Mouse (Mus musculus): ENCODE measurements around the gene Pdss1. TPM values are rescaled to one million over a fixed set of nuclear protein-coding genes. Genes with fewer than 3 reads are reported as not detected.
"Not testable (repeated sequence)": the region's sequence is repeated elsewhere in the genome, so short reads cannot be mapped to it uniquely, and the experiment has no call there.

Pdss1 gene
- polyA plus RNA-seq, 2 experiments, result 8.8 to 14.0 TPM

- 81% methylated on average over 3 of the region's 3 CpGs for WGBS (ENCODE audit: insufficient replicate concordance)
- H3K36me3 ChIP-seq (replicated peaks; ENCODE audit: control insufficient read depth, insufficient read depth, low read depth), result peaks cover 21% of the 10 kb centered on the region
- H3K27ac ChIP-seq, result no peak overlapping the region
- ATAC-seq (ENCODE audit: insufficient read depth), result no peak
- no peak overlapping the region for H3K4me3 ChIP-seq (ENCODE audit: insufficient read depth in 1 of 2, low read depth in 2 of 2, low read length in 2 of 2)
- H3K4me1 ChIP-seq (replicated peaks; ENCODE audit: control insufficient read depth in 2 of 2, insufficient read depth in 2 of 2, low read length in 1 of 2), result no peaks in the 10 kb centered on the region
- DNase-seq (ENCODE audit: low read depth in 3 of 3, low spot score in 3 of 3), result no peak
- no peaks in the 10 kb centered on the region for H3K9me3 ChIP-seq (ENCODE audit: control insufficient read depth, low read length)
- H3K27me3 ChIP-seq (ENCODE audit: control insufficient read depth, insufficient read depth, low read length), result no peaks in the 10 kb centered on the region
- no peak for TF ChIP-seq EP300 (IDR thresholded peaks at IDR 0.05; ENCODE audit: low read depth)
- no peak for TF ChIP-seq CTCF (IDR thresholded peaks at IDR 0.05; ENCODE audit: low read depth)
- H3K4me2 ChIP-seq (ENCODE audit: low read depth), result no peak overlapping the region
- no peak overlapping the region for H3K9ac ChIP-seq (replicated peaks)
These were observed 19.1 kb downstream of the Pdss1 start for GRCm38 (mm10) chr2:22914421-22914820.

GRCm38 (mm10) chr2:22918651-22919050 is 23.3 kb downstream of the Pdss1 start:
- Histone ChIP-seq H3K27ac (no peak overlapping the region), H3K4me3 (ENCODE audit: insufficient read depth in 1 of 2, low read depth in 2 of 2, low read length in 2 of 2) (no peak overlapping the region), H3K4me1 (replicated peaks; ENCODE audit: control insufficient read depth in 2 of 2, insufficient read depth in 2 of 2, low read length in 1 of 2) (no peaks in the 10 kb centered on the region), H3K9ac (replicated peaks) (no peak overlapping the region), H3K9me3 (ENCODE audit: control insufficient read depth, low read length) (no peaks in the 10 kb centered on the region), H3K4me2 (ENCODE audit: low read depth) (no peak overlapping the region), H3K27me3 (ENCODE audit: control insufficient read depth, insufficient read depth, low read length) (no peaks in the 10 kb centered on the region), H3K36me3 (replicated peaks; ENCODE audit: control insufficient read depth, insufficient read depth, low read depth) (peaks cover 15% of the 10 kb centered on the region)
- TF ChIP-seq EP300 (IDR thresholded peaks at IDR 0.05; ENCODE audit: low read depth) (no peak), CTCF (IDR thresholded peaks at IDR 0.05; ENCODE audit: low read depth) (no peak)
- DNase-seq (ENCODE audit: low read depth in 3 of 3, low spot score in 3 of 3) (no peak), ATAC-seq (ENCODE audit: insufficient read depth) (no peak)
- 65% methylated on average over 2 of the region's 2 CpGs for WGBS (ENCODE audit: insufficient replicate concordance)

GRCm38 (mm10) chr2:22925911-22926310 is 30.6 kb downstream of the Pdss1 start:
- not testable (repeated sequence) for H3K27ac ChIP-seq; H3K9me3 ChIP-seq (ENCODE audit: control insufficient read depth, low read length); DNase-seq (ENCODE audit: low read depth in 3 of 3, low spot score in 3 of 3); H3K4me1 ChIP-seq (replicated peaks; ENCODE audit: control insufficient read depth in 2 of 2, insufficient read depth in 2 of 2, low read length in 1 of 2); H3K9ac ChIP-seq (replicated peaks); H3K4me2 ChIP-seq (ENCODE audit: low read depth); H3K4me3 ChIP-seq (ENCODE audit: insufficient read depth in 1 of 2, low read depth in 2 of 2, low read length in 2 of 2); ATAC-seq (ENCODE audit: insufficient read depth); H3K36me3 ChIP-seq (replicated peaks; ENCODE audit: control insufficient read depth, insufficient read depth, low read depth); H3K27me3 ChIP-seq (ENCODE audit: control insufficient read depth, insufficient read depth, low read length)
- 72% methylated on average over 2 of the region's 3 CpGs for WGBS (ENCODE audit: insufficient replicate concordance)

GRCm38 (mm10) chr2:22928259-22928658 is 32.9 kb downstream of the Pdss1 start:
- Histone ChIP-seq H3K4me2 (ENCODE audit: low read depth) (no peak overlapping the region), H3K27me3 (ENCODE audit: control insufficient read depth, insufficient read depth, low read length) (no peaks in the 10 kb centered on the region)

GRCm38 (mm10) chr2:22933556-22933955 is 38.2 kb downstream of the Pdss1 start:
- Histone ChIP-seq H3K4me2 (ENCODE audit: low read depth) (no peak overlapping the region), H3K4me3 (ENCODE audit: insufficient read depth in 1 of 2, low read depth in 2 of 2, low read length in 2 of 2) (no peak overlapping the region), H3K4me1 (replicated peaks; ENCODE audit: control insufficient read depth in 2 of 2, insufficient read depth in 2 of 2, low read length in 1 of 2) (no peaks in the 10 kb centered on the region), H3K9ac (replicated peaks) (no peak overlapping the region), H3K27ac (no peak overlapping the region), H3K36me3 (replicated peaks; ENCODE audit: control insufficient read depth, insufficient read depth, low read depth) (peaks cover 16% of the 10 kb centered on the region), H3K27me3 (ENCODE audit: control insufficient read depth, insufficient read depth, low read length) (no peaks in the 10 kb centered on the region), H3K9me3 (ENCODE audit: control insufficient read depth, low read length) (no peaks in the 10 kb centered on the region)
- no peak for TF ChIP-seq CTCF (IDR thresholded peaks at IDR 0.05; ENCODE audit: low read depth)
- TF ChIP-seq EP300 (IDR thresholded peaks at IDR 0.05; ENCODE audit: low read depth), result no peak
- DNase-seq (ENCODE audit: low read depth in 3 of 3, low spot score in 3 of 3) (no peak), ATAC-seq (ENCODE audit: insufficient read depth) (no peak)
- 90% methylated on average over 1 of the region's 1 CpGs for WGBS (ENCODE audit: insufficient replicate concordance)

More at GRCm38 (mm10) chr2:22928259-22928658, 32.9 kb downstream of the Pdss1 start:
- no peak for ATAC-seq (ENCODE audit: insufficient read depth)
- Histone ChIP-seq H3K4me1 (replicated peaks; ENCODE audit: control insufficient read depth in 2 of 2, insufficient read depth in 2 of 2, low read length in 1 of 2) (no peaks in the 10 kb centered on the region), H3K27ac (no peak overlapping the region), H3K9ac (replicated peaks) (no peak overlapping the region), H3K36me3 (replicated peaks; ENCODE audit: control insufficient read depth, insufficient read depth, low read depth) (peaks cover 11% of the 10 kb centered on the region), H3K9me3 (ENCODE audit: control insufficient read depth, low read length) (no peaks in the 10 kb centered on the region), H3K4me3 (ENCODE audit: insufficient read depth in 1 of 2, low read depth in 2 of 2, low read length in 2 of 2) (no peak overlapping the region)
- no peak for DNase-seq (ENCODE audit: low read depth in 3 of 3, low spot score in 3 of 3)
- WGBS (ENCODE audit: insufficient replicate concordance), result 79% methylated on average over 2 of the region's 2 CpGs
- TF ChIP-seq CTCF (IDR thresholded peaks at IDR 0.05; ENCODE audit: low read depth) (no peak), EP300 (IDR thresholded peaks at IDR 0.05; ENCODE audit: low read depth) (no peak)
